9 mouse cellular contexts compared by ENCODE assay signal in genomic region chr12:39998070-39998852, GRCm38 (mm10). TPM values are rescaled to one million over a fixed set of nuclear protein-coding genes. Genes with fewer than 3 reads are reported as not detected.
DNase-seq lines count a peak whose midpoint lies in the region; ATAC-seq and TF ChIP-seq lines count a peak whose summit lies in the region.
"Had no signal": no experiment of that assay in that cellular context is flagged by ENCODE, and none has a peak within 500 bp of the region (broad histone marks: within the 10 kb centered on the region; RNA-seq: fewer than 3 reads in every experiment).

No protein-coding gene starts in this region.

- H3K36me3 ChIP-seq in ES-Bruce4 (ENCODE audit: control insufficient read depth, insufficient read depth, low read length, poor library complexity, severe bottlenecking) = no peaks in the 10 kb centered on the region
- no peaks in the 10 kb centered on the region for H3K36me3 ChIP-seq in lung, embryonic 14.5 days (ENCODE audit: insufficient read depth)

- peak; percentile 100 for TF ChIP-seq EP300 in ES-Bruce4 (IDR thresholded peaks at IDR 0.05; ENCODE audit: insufficient read depth, low read depth, low read length)

- no peaks in the 10 kb centered on the region for H3K9me3 ChIP-seq in ES-Bruce4 (replicated peaks; ENCODE audit: control insufficient read depth, insufficient read depth, low read length, poor library complexity, severe bottlenecking)
- no peaks in the 10 kb centered on the region for H3K9me3 ChIP-seq in lung, embryonic 14.5 days (ENCODE audit: low read depth, low read length)

- H3K4me2 ChIP-seq in lung, embryonic 14.5 days = peak overlapping the region; percentile 32

- WGBS in lung, embryonic 14.5 days = 13% methylated on average over 9 of the region's 9 CpGs

- H3K4me1 ChIP-seq in ES-Bruce4 (ENCODE audit: control insufficient read depth, insufficient read depth, low read length) = peaks cover 6% of the 10 kb centered on the region
- peaks cover 3% of the 10 kb centered on the region; the same call in 1 of the 2 replicates for H3K4me1 ChIP-seq in lung, embryonic 14.5 days (ENCODE audit: insufficient read depth)

- H3K27me3 ChIP-seq in ES-Bruce4 (ENCODE audit: control insufficient read depth, insufficient read depth, low read length, poor library complexity, severe bottlenecking) = no peaks in the 10 kb centered on the region
- no peaks in the 10 kb centered on the region for H3K27me3 ChIP-seq in lung, embryonic 14.5 days (ENCODE audit: insufficient read depth, low read length)

- peak; percentile 47 for DNase-seq in embryo, embryonic 9.5 days (ENCODE audit: extremely low spot score)
- peak; percentile 26 to 34 for DNase-seq in heart, postnatal 14 days
- DNase-seq in lung, embryonic 14.5 days = peak; percentile 95
- DNase-seq in yolk sac, embryonic 10.5 days (ENCODE audit: low spot score) = peak; percentile 74
- no peak for DNase-seq in adrenal gland, postnatal 25 days
- DNase-seq in left cerebral cortex, postnatal 36 days (ENCODE audit: low spot score in 2 of 2) = no peak
- DNase-seq in T-cell, adult 2 months (ENCODE audit: low spot score) = no peak

- H3K27ac ChIP-seq in ES-Bruce4 (ENCODE audit: insufficient read depth, low read length) = peak overlapping the region; percentile 97
- peak overlapping the region; percentile 81 for H3K27ac ChIP-seq in lung, embryonic 14.5 days (ENCODE audit: low read depth)
- H3K27ac ChIP-seq: liver, embryonic 14.5 days had no signal

- ATAC-seq in lung, embryonic 14.5 days (ENCODE audit: insufficient read depth) = peak; percentile 97

- peak overlapping the region; percentile 45 for H3K9ac ChIP-seq in ES-Bruce4 (ENCODE audit: low read depth, poor library complexity, severe bottlenecking)
- H3K9ac ChIP-seq in lung, embryonic 14.5 days = no peak overlapping the region
- H3K9ac ChIP-seq: liver, embryonic 14.5 days had no signal

- no peak for TF ChIP-seq POLR2A in ES-Bruce4 (IDR thresholded peaks at IDR 0.05; ENCODE audit: insufficient read depth, low read length)

- TF ChIP-seq CTCF in ES-Bruce4 (IDR thresholded peaks at IDR 0.05; ENCODE audit: low read depth, low read length) = no peak
- no peak for TF ChIP-seq CTCF in lung, embryonic 14.5 days (IDR thresholded peaks at IDR 0.05; ENCODE audit: low read depth)

- intact Hi-C loops in heart, postnatal 14 days (cut with DNase I) = no loop called here
- intact Hi-C loops in left cerebral cortex, postnatal 36 days (cut with DNase I) = no loop called here

- H3K4me3 ChIP-seq in ES-Bruce4 (ENCODE audit: low read depth, low read length) = no peak overlapping the region
- H3K4me3 ChIP-seq in lung, embryonic 14.5 days (ENCODE audit: low read depth, low read length) = no peak overlapping the region

RNA-seq across cellular contexts. Expression of gene Arl4a, which starts 39.6 kb away (rescaled TPM):
- 23.7 and 26.5 TPM in 2 replicates for polyA plus RNA-seq in ES-Bruce4 (2011; ENCODE audit: insufficient read depth, insufficient read length, low read depth, missing spikeins)
- 10 to 100 TPM; 23.6 to 27.4 TPM for total RNA-seq in heart, postnatal 14 days (2021)
- polyA plus RNA-seq in lung, embryonic 14.5 days (2014; fragmentation: Nextera tagmentation; extraction: Ambion mirVana) = 28.1 and 34.0 TPM in 2 replicates
- total RNA-seq in adrenal gland, postnatal 25 days (2021) = 51.2 and 59.3 TPM in 2 replicates
- total RNA-seq in left cerebral cortex, postnatal 36 days (2021) = 10 to 100 TPM; 51.2 to 51.3 TPM

Comparison
In these comparisons a context has a peak if more than half of its experiments do, and no peak if none do; other contexts are left out.
1. DNase-seq: peak in embryo, embryonic 9.5 days (single experiment), heart, postnatal 14 days (2 of 2), lung, embryonic 14.5 days (single experiment) and yolk sac, embryonic 10.5 days (single experiment); none in adrenal gland, postnatal 25 days (single experiment), left cerebral cortex, postnatal 36 days (0 of 2) and T-cell, adult 2 months (single experiment).